Mouse (Mus musculus) olfactory bulb, adult 2 months (tissue): ENCODE results near the gene Nfic.

Experiments
- CTCF ChIP-seq: fragments of 200-500 bp; IDR thresholded peaks from 2 replicates; pipeline ENCODE4 v1.5.1; 2012; ENCODE audit warnings: low read depth, mild to moderate bottlenecking, low read length, moderate library complexity; ENCODE audit not compliant: insufficient read depth
- POLR2A ChIP-seq: fragments of 200-500 bp; IDR thresholded peaks from 2 replicates; pipeline ENCODE4 v1.6.1; 2012; ENCODE audit warnings: mild to moderate bottlenecking, low read depth, low read length, moderate library complexity; ENCODE audit not compliant: insufficient read depth

- TF ChIP-seq POLR2A: no peak
- no peak for TF ChIP-seq CTCF
Measured at GRCm38 (mm10) chr10:81358209-81358608, 97.2 kb downstream of the Nfic start.
